Mouse (Mus musculus): Measurements from ENCODE around the gene Dock10.

GRCm38 (mm10) chr1:80785066-80785779 is 26.9 kb upstream of the Dock10 start:
- TF ChIP-seq GATA1 (IDR thresholded peaks at IDR 0.05; ENCODE audit: borderline replicate concordance, low read length): no peak
- TF ChIP-seq FLI1 (IDR thresholded peaks at IDR 0.05; ENCODE audit: low read length): no peak
